Mouse (Mus musculus) neutrophil, adult 5-6 weeks (primary cell): ENCODE results near the gene Mthfd1l. TPM values are rescaled to one million over a fixed set of nuclear protein-coding genes. Genes with fewer than 3 reads are reported as not detected.
"Not testable (repeated sequence)": the region's sequence is repeated elsewhere in the genome, so short reads cannot be mapped to it uniquely, and the experiment has no call there.

Source experiments
- ATAC-seq: fragments of 151-379, 151-347 bp; 2 replicates; pipeline ENCODE4 v1.8.0; 2017; ENCODE audit warnings: mild to moderate bottlenecking, moderate TSS enrichment; ENCODE audit not compliant: insufficient number of reproducible peaks, poor library complexity, low FRiP score, severe bottlenecking; ENCODE audit errors: extremely low read depth
- total RNA-seq: library from RNA; stranded (forward); fragments of 200-1000 nt; gene quantifications from 2 replicates; pipeline ENCODE4 v1.2.3, GENCODE M21; 2017

The Mthfd1l gene
- total RNA-seq, 1 experiment from 2014 or later = 39.5 TPM

DNA sequence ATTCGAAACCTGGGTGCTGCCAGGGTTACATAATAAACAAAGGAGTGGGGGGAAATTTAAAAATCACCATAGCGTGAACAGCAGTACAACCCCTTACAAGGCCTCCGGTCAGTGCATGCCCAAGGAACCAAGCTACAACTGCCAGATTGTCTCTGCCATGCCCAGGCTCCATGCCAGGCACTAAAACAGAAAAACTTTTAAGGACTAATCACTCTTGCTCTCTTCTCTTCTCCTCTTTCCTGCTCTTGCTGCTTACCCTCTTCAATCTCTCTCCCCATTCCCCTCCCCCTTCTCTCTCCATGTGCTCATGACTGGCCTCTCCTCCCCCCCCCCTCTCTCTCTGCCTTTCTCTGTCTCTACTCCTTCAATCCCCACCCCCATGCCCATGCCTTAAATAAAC, 190.1 kb downstream of the Mthfd1l start:
- ATAC-seq = no peak

DNA sequence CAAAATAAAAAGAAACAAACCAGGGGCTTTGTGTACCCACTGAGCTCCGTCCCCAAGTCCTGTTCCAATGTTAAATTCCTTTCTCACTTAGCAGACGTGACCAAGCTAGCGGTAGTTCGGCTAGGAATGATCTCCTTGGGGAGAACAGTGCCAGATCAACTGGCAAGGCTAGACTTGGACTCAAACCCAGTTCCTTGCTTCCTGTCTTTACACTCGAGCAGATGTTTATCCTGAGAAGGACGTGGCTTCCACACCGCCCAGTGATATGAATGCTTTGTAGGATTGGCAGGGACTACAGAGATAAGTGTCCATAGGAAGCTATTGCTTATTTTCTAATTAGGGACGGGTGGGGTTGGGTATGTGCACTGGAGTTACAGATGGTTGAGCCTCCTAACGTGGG, 191.8 kb downstream of the Mthfd1l start:
- ATAC-seq = no peak

DNA sequence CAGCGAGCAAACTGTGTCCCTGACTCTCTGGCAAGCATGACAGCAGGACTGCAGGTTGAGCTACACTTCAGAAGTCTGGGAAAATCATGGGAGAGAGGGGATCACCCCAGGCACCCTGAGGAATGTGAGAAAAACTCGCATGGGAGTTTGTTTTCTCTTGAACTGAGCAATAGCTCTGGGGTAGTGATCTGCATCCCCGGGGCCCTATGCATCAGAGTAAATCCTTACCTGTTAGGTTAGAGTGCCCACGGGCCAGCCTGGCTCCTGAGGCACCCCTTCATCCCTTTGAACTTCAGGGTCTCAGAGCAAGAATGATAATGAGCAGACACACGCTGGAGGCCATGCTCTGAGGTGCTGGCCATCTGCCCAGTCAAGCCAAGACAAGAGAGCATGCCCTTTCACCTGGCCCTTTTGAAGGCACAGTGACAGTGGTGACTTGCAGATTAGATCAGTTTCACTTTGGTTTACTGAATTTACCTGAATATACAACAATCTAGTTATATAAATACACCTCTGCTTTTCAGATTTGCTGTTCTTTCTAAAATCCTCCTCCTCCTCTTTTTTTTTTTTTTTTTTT, 195.4 kb downstream of the Mthfd1l start:
- no peak for ATAC-seq

DNA sequence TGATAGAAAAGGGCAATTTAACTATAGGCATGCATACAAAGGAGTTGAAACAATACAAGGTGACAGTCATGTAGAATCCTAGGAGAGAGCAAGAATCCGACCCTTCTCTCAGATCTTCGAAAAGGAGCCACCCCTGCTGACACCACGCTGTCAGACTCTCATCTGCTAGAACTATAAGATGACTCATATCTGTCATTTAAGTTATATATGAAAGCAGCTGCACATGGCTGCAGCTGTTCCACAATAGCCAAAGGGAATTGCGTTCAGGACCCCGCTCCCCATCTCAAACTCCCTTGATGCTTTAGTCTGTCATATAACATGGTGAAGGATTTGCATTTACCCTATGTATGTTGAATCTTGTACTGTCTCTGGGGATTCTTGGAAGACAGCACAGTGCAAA, 201.3 kb downstream of the Mthfd1l start:
- ATAC-seq = no peak

DNA sequence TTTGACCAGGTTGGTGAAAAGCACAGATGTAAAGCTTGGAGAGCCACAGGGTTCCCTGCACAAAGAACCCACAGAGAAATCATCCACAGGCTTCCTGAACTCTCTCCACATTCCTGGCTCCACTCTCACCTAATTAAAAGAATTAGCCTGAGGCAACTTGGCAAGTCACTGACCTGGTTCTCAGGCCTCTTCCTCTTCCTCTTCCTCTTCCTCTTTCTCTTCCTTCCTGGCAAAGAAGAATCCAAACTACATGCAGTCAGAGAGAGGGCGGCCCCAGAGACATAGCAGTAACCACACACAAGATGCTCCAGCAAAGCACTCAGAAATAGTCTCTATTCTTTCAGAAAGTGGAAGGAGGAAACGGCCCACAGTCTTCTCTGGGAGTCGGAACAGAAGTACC, 201.8 kb downstream of the Mthfd1l start:
- no peak for ATAC-seq

DNA sequence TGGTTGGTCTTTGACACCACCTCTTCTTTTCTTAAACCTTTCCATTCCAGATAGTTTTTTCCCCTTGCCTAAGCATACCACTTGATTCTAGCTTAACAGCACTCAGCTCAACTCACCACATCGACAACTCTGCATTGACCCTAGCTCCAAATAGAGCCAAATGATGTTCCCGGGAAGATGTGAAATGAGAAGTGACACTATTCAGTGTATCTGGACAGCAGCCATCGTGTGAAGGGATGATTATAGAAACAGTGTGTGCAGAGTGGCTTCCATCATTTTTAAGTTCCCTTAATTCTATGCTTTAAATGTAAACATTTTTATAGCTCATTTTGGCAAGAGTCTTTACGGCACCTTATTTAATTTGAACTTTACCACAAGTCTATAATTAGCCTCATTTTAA, 204.4 kb downstream of the Mthfd1l start:
- no peak for ATAC-seq

DNA sequence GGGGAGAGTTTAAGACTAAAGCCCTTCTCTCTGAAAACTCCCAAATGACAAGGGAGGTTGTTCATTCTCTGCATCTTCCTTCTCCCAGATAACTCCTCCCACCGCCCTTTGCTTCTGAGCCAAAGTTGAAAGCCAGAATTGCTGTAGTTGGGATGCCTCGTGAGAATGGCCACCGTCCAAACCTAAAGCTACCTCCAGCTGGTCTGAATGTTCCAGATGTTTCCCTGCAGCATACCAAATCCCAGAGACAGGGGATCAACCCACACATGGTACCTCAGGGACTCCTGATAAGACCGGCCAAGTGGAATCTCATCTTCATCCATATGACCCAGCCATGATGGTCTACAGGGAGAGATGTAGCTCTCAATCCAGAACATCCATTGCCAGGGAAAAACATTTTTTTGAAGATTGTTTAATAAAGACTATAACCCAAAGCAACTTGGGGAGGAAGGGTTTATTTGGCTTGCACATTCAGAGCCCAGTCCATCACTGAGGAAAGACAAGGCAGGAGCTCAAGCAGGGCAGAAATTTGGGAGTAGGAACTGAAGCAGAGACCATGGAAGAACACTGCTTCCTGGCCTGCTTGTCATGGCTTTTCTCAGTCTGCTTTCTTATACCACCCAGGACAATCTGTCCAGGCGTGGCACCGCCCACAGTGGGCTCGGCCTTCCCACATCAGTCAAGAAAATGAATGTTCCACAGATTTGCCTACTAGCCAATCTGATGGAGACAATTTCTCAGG, 206.3 kb downstream of the Mthfd1l start:
- no peak for ATAC-seq

DNA sequence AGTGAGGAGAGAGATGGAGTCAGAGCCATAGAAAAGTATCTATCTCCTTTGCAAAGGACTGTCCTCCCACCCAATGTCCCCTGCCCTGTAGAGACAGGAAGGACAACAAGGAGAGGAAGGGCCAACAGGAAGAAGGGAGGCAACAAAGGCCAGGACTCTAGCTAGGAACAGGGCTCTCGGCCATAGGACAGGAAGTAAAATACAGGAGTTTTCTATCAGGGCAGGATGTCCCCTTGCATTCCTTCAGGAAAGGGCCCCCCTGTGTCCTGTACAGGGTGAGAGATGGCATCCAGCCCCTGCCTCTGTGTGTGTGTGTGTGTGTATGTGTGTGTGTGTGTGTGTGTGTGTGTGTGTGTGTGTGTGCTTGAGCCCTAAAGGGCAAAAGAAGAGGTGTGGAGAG, 209.0 kb downstream of the Mthfd1l start:
- ATAC-seq = no peak

DNA sequence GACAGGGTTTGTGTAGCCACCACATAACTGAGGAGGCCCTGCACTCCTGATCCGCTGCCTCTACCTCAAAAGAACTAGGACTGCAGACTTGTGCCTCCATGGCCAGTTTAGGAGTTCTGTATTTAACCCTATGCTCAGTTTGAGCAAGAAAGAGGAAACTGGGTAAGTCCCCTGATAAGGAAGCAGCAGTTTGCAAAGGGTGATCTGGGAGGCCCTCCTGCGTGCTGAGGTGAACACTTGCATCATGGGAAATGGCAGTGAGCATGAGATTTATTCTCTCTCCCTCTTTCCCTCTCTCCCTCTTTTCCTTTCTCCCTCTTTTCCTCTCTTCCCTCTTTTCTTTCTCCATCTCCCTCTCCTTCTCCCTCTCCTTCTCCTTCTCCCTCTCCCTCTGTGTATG, 209.5 kb downstream of the Mthfd1l start:
- ATAC-seq = no peak

DNA sequence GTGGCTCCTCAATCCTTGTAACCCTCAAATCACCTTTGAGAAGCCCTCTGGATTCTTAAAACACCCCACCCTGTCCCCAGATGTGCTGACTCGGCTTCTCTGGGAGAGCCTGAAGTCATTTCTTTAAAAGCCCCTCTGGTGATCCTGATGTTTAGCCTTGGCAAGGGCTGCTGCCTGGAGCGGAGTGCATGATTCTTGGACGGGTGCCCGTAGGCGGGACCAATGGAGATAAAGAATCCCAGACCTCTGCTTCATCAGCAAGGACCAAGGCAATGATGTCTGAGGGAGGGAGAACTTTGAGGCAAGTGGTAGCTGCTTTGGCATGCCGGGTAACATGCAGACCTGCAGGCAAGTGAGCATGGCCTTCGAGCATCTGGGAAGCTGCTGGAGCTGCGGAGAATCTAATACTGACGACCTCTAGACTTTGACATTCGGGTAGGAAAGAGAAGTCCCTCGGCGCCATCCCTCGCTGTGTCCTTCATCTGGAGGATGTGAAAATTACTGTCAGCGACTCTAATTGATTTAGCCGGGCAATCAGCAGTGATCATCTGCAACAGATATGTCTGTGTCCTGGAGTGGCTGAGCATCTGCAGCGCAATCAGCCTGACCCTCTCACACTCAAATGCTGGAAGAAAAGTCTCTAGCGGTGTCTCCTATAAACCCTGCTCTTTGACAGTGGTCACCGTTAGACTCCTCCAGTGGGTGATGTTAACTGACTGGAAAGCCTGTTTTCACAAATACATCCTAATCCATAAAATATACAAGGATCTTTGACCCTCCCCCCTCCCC, 215.9 kb downstream of the Mthfd1l start:
- ATAC-seq = no peak

DNA sequence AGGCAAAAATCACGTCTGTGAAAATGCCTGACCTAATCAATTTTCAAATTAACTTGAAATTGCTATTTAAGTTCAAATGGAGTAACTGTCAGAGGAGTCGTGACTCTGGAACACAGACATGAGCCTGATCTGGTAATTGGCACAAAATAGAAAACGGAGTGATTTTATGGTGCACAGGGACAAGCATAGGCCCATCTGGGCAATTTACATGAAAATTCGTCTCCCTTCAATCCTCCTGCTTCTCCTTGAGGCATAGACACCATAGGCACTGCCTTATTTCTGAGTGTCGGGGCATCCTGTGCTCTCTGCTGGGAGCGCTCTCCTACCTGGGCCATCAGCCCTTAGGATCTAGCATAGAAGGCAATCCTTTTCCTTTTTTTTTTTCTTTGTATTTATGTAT, 216.5 kb downstream of the Mthfd1l start:
- ATAC-seq = no peak

DNA sequence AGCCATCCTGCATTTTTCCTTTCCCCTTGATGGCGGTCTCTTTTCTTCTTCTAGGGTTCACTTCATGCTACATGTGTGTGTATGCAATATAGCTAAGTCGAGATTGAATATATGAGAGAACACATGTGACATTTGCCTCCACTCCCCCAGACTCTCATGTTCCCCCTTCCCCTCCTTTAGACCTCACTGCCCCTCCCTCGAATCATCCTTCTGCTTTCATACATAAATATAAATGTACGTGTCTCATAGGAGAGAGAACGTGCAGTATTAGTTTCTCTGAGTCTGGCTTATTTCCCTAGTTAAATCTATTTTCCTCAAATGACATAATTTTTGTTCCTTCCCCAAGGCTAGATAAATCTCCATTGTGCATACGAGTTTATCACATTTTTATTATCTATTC, 226.1 kb downstream of the Mthfd1l start:
- no peak for ATAC-seq

DNA sequence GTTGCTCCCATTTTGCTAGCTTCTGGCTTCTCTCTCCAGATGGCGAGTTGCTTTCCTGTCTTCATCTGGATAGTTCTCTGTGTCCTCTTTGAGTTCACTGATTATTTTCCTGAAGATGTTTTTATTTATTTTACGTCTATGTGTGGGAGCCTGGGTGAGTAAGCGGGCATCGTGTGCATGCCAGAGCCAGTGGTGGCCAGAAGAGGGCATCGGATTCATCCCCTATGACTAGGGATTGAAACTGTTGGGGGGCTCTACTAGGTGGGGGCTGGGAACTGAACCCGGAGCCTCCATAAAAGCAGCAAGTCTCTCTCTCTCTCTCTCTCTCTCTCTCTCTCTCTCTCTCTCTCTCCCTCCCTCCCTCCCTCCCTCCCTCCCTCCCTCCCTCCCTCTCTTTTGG, 227.0 kb downstream of the Mthfd1l start:
- ATAC-seq = no peak

DNA sequence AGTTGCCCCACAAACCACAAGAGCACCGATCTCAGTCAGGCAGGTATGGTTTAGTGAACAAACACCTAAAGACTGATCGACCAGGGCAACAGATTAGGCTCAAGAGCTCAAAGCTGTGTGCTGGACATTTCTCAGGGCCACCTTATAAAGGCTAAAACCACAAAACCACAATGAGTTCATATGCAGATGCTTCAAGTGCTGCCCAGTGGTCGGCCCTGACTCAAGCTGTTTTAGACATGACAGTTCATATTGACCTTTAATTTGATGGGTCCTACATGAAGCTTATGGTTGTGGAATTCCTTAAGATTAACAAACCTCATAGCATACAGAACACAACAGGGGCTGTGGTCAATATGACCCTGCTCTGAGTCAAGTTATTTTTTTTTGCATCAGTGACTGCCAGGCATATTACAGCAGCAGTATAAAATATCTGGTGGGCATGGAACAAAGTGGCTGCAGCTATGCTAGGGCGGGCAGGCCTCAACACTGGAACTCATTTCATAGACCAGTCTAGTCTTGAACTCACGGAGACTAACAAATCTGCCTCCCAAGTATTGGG, 227.7 kb downstream of the Mthfd1l start:
- ATAC-seq = no peak

DNA sequence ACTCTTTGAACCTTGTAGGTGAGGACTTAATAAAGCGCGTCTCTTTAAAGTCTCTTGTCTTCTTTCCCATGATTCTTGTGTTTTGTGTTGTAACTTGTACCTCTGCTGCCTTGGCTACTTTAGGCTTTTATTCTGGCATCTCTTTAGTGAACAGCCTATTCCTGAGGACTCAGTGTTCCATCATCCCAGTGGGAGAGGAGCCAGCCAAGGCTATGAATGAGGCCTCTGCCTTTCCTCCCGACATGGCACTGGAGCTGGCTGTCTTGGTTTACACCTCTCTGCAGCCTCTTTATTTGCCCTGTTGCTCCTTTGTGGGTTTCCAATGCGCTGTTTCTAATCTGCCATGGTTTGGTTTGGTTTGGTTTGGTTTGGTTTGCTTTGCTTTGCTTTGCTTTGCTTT, 228.2 kb downstream of the Mthfd1l start:
- no peak for ATAC-seq

DNA sequence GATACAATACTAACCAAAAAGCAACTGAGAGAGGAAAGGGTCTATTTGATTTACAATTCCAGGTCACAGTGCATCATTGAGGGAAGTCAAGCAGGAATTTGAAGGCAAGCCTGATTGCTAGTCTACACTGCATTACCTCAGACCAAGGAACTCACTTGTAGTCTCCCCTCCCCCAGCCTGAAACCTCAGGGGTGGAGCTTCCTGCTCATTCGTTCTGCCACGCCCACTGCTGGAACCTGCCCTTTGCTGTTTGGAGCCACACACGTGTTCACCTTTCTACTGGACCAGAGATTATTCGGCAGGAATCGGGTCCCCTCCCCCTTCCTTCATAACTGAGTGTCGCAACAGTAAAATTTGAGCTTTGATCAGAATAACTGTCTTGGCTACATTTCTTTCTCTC, 230.7 kb downstream of the Mthfd1l start:
- not testable (repeated sequence) for ATAC-seq

DNA sequence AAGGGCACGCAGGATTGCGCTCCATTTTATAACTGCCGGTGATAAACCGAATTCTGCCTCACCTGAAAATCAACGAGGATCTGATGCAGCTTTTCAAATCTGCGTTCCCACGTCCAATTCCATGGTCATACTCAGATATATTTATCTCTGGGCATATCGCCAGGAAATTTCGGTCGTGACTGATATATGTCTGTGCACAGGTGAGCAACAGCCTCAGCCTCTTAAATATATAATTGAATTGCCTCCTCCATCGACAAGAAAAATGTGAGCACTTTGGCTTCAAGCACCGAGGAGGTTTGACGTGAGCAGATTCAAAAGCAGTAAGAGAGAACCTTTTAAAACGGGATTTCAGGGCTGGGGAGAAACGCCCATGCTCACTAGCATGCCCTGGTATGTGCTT, 236.1 kb downstream of the Mthfd1l start:
- no peak for ATAC-seq

DNA sequence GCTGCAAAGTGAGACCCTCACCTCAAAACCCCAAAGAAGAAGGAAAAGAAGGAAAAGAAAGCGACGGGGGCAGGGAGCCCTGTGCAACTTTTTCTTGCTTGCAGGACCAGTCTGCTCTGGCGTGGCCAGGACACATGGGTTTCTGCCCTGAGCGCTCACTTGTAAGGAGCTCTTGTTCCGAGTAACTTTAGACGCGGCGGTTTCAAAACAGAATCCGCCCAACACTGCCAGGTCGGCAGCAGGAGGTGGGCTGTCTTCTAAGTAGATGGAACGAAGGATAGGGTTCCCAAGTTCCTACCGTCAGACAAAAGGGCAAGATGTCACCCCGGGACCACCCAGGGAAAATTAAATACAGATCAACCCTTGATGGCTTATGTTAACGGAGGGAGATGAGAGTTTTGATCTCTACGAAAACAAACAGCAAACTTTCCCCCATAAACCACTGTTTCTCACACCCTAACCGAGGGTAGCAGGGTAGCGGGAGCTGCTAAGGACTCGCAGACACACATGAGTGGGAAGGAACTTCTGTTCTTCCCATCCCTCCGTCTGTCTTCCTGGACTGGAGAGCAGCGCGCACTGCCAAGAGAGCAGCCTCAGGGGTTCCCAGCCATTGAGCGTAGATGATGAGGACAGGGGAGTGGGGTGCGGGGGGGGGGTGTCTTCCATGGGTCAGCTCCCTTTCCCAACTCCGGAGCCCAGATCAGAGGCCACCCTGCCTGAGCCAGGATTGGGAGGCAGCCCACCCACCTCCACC, 237.6 kb downstream of the Mthfd1l start:
- no peak for ATAC-seq

DNA sequence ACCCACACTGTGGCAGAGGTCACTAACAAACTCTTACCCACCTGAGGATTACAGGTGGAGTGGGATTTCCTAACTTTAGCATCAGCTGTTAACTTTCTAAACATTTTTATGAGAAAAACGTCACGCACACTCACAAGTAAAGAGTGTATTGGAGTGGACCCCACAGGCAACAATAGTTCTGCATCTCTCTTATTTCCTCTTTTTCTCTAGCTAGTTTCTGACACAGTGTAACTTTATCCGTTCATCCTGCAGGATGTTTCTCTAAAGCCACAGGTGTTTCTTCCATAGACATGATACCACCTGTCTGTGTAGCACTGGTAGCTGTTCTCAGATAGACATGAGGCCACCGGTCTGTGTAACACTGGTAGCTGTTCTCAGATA, 238.1 kb downstream of the Mthfd1l start:
- ATAC-seq = no peak
